Mouse (Mus musculus): Measurements from ENCODE around the gene Neurog2. TPM values are rescaled to one million over a fixed set of nuclear protein-coding genes. Genes with fewer than 3 reads are reported as not detected.
A peak's percentile ranks its signal among the peaks of the same experiment; 100 is the strongest.

Gene Neurog2
- total RNA-seq (2015), result not detected in 2 replicates
- not detected in 2 replicates for total RNA-seq (2017)

- ATAC-seq (ENCODE audit: poor library complexity, severe bottlenecking), result peak; percentile 26; the same call in 1 of the 2 replicates
Observed at GRCm38 (mm10) chr3:127633080-127634032, at the start of gene Neurog2. Gene Neurog2, plus strand, starts transcription at chr3:127633135.

- no peak for ATAC-seq (ENCODE audit: poor library complexity, severe bottlenecking)
Observed at GRCm38 (mm10) chr3:127597136-127597535, 35.8 kb upstream of the Neurog2 start.

- peak; percentile 35; the same call in 1 of the 2 replicates for ATAC-seq (ENCODE audit: poor library complexity, severe bottlenecking)
Observed at GRCm38 (mm10) chr3:127608109-127608508, 24.8 kb upstream of the Neurog2 start.

- ATAC-seq (ENCODE audit: poor library complexity, severe bottlenecking), result peak; percentile 97
Observed at GRCm38 (mm10) chr3:127625296-127625695, 7.6 kb upstream of the Neurog2 start.

- ATAC-seq (ENCODE audit: poor library complexity, severe bottlenecking), result peak; percentile 34; the same call in 1 of the 2 replicates
Observed at GRCm38 (mm10) chr3:127625701-127626399, 7.1 kb upstream of the Neurog2 start.

GRCm38 (mm10) chr3:127626524-127626923, 6.4 kb upstream of the Neurog2 start:
- ATAC-seq (ENCODE audit: poor library complexity, severe bottlenecking), result no peak

GRCm38 (mm10) chr3:127627151-127627955, 5.6 kb upstream of the Neurog2 start:
- ATAC-seq (ENCODE audit: poor library complexity, severe bottlenecking), result no peak

- ATAC-seq (ENCODE audit: poor library complexity, severe bottlenecking), result no peak
Observed at GRCm38 (mm10) chr3:127627956-127628310, 5.0 kb upstream of the Neurog2 start.

- no peak for ATAC-seq (ENCODE audit: poor library complexity, severe bottlenecking)
Observed at GRCm38 (mm10) chr3:127628311-127629184, 4.4 kb upstream of the Neurog2 start.

- no peak for ATAC-seq (ENCODE audit: poor library complexity, severe bottlenecking)
Observed at GRCm38 (mm10) chr3:127630190-127630589, 2.7 kb upstream of the Neurog2 start.

GRCm38 (mm10) chr3:127630735-127631372, 2.1 kb upstream of the Neurog2 start:
- ATAC-seq (ENCODE audit: poor library complexity, severe bottlenecking), result no peak

- ATAC-seq (ENCODE audit: poor library complexity, severe bottlenecking), result no peak
Observed at GRCm38 (mm10) chr3:127631582-127631981, 1.4 kb upstream of the Neurog2 start.

- ATAC-seq (ENCODE audit: poor library complexity, severe bottlenecking), result no peak
Observed at GRCm38 (mm10) chr3:127632531-127632930, 404 bp upstream of the Neurog2 start.

GRCm38 (mm10) chr3:127634101-127634983, 1.4 kb downstream of the Neurog2 start:
- peak; percentile 89 for ATAC-seq (ENCODE audit: poor library complexity, severe bottlenecking)

GRCm38 (mm10) chr3:127634984-127635349, 2.0 kb downstream of the Neurog2 start:
- no peak for ATAC-seq (ENCODE audit: poor library complexity, severe bottlenecking)

GRCm38 (mm10) chr3:127639875-127640761, 7.2 kb downstream of the Neurog2 start:
- ATAC-seq (ENCODE audit: poor library complexity, severe bottlenecking), result peak; percentile 89

Measured in megakaryocyte, adult 5-6 weeks (primary cell).